Mouse (Mus musculus) heart, embryonic 15.5 days (tissue): Measurements from ENCODE around the gene Stc2. TPM values are rescaled to one million over a fixed set of nuclear protein-coding genes. Genes with fewer than 3 reads are reported as not detected.

Experiments used
- ATAC-seq: fragments of 200-750 bp; cut with Nextera tagmentation; replicated peaks from 2 replicates; pipeline ENCODE4 v1.8.0; 2017; ENCODE audit warnings: low read depth, moderate TSS enrichment; ENCODE audit not compliant: insufficient number of reproducible peaks, insufficient read depth, low FRiP score
- H3K27ac ChIP-seq: fragments of 300-500 bp; sonication (generic); 2 replicates; pipeline ENCODE4 v1.5.1; 2015; ENCODE audit warnings: mild to moderate bottlenecking, inconsistent platforms
- H3K27me3 ChIP-seq: fragments of 300-500 bp; sonication (generic); 2 replicates; pipeline ENCODE4 v1.6.1; 2015; ENCODE audit warnings: inconsistent platforms
- H3K36me3 ChIP-seq: fragments of 300-500 bp; sonication (generic); 2 replicates; pipeline ENCODE4 v1.6.1; 2015; ENCODE audit warnings: mild to moderate bottlenecking, inconsistent platforms
- H3K4me1 ChIP-seq: fragments of 300-500 bp; sonication (generic); replicated peaks from 2 replicates; pipeline ENCODE4 v1.6.1; 2015; ENCODE audit warnings: inconsistent platforms
- H3K4me2 ChIP-seq: fragments of 300-500 bp; sonication (generic); 2 replicates; pipeline ENCODE4 v1.6.1; 2015; ENCODE audit warnings: inconsistent platforms, mild to moderate bottlenecking, moderate library complexity
- H3K4me3 ChIP-seq: fragments of 300-500 bp; sonication (generic); 2 replicates; pipeline ENCODE4 v1.5.1; 2015; ENCODE audit warnings: mild to moderate bottlenecking, inconsistent platforms
- H3K9ac ChIP-seq: fragments of 300-500 bp; sonication (generic); 2 replicates; pipeline ENCODE4 v1.6.1; 2015; ENCODE audit warnings: mild to moderate bottlenecking, inconsistent platforms
- H3K9me3 ChIP-seq: fragments of 300-500 bp; sonication (generic); replicated peaks from 2 replicates; pipeline ENCODE4 v1.6.1; 2016; ENCODE audit warnings: inconsistent platforms
- whole genome bisulfite sequencing: fragments of 180-500 bp; shearing (Covaris S2); methylation state at CpG from one replicate; pipeline ENCODE4 v1.1.7; 2015; ENCODE audit warnings: mixed read lengths; 5-methylcytosine and 5-hydroxymethylcytosine counted together
- polyA plus RNA-seq: library from polyadenylated mRNA; unstranded; fragments of >200 nt; fragmentation: Nextera tagmentation; extraction: Ambion mirVana; gene quantifications from 2 replicates; pipeline ENCODE4 v1.2.1, GENCODE M21; 2015

Stc2 gene
- polyA plus RNA-seq: 4.0 and 4.5 TPM in 2 replicates

DNA sequence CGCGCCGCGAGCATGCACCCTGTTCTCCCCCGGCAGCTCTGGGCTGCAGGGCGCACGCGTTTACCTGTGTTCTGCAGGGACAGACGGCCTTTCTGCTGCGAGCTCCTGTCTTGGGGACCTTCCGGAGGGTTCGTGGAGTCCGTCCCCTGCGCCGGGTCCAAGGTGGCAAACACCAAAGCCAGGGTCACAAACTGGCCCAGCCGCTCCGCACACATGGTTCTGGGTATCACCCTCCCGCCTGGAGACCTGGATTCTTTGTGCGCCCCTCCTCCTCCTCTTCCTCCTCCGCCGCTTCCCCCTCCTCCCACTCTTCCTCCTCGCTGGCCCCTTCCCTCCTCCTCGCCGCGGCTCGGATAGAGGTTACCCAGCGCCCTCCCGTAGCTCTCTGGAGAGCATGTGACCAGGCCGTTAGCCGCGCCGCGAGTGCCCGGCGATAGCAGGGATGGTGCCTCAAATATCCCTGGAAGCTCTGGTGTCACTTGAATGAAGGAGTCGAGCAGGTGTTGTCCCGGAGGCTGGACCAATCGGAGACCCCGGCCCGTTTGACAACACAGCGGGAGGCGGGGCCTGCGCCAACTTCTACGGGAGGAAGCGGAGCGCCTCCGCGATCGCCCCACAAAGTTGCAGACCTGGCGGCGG lies at the start of gene Stc2:
Gene Stc2 (minus strand): TSS at position 427 of the 639 bp plus-strand sequence.
- Histone ChIP-seq H3K4me1 (peaks cover 28% of the 10 kb centered on the region), H3K9ac (peak within 1 kb of the TSS; percentile 64), H3K4me3 (peak within 1 kb of the TSS; percentile 63), H3K36me3 (no peaks in the 10 kb centered on the region), H3K9me3 (no peaks in the 10 kb centered on the region), H3K4me2 (peak within 1 kb of the TSS; percentile 95), H3K27ac (peak within 1 kb of the TSS; percentile 70), H3K27me3 (peaks cover 17% of the 10 kb centered on the region; the same call in 1 of the 2 replicates)
- peak; percentile 80 for ATAC-seq
- WGBS: under 1% methylated on average over 51 of the region's 51 CpGs

GRCm38 (mm10) chr11:31417071-31417470 lies 47.2 kb upstream of the Stc2 start:
- no peak for ATAC-seq
- H3K27ac ChIP-seq: no peak overlapping the region
- H3K27me3 ChIP-seq: no peaks in the 10 kb centered on the region
- no peaks in the 10 kb centered on the region for H3K36me3 ChIP-seq
- WGBS: 70% methylated on average over 5 of the region's 5 CpGs
- no peak overlapping the region for H3K4me3 ChIP-seq
- H3K4me2 ChIP-seq: no peak overlapping the region
- H3K9me3 ChIP-seq: no peaks in the 10 kb centered on the region
- no peaks in the 10 kb centered on the region for H3K4me1 ChIP-seq
- H3K9ac ChIP-seq: no peak overlapping the region

GRCm38 (mm10) chr11:31412376-31412775 lies 42.5 kb upstream of the Stc2 start:
- no peak overlapping the region for H3K27ac ChIP-seq
- H3K4me1 ChIP-seq: no peaks in the 10 kb centered on the region
- no peak overlapping the region for H3K9ac ChIP-seq
- H3K4me2 ChIP-seq: no peak overlapping the region
- no peaks in the 10 kb centered on the region for H3K27me3 ChIP-seq
- H3K4me3 ChIP-seq: no peak overlapping the region
- 0 out of 2 replicates have a peak, but pooled peaks cover 2% of the 10 kb centered on the region for H3K9me3 ChIP-seq
- no peaks in the 10 kb centered on the region for H3K36me3 ChIP-seq
- 69% methylated on average over 3 of the region's 3 CpGs for WGBS
- ATAC-seq: no peak

DNA sequence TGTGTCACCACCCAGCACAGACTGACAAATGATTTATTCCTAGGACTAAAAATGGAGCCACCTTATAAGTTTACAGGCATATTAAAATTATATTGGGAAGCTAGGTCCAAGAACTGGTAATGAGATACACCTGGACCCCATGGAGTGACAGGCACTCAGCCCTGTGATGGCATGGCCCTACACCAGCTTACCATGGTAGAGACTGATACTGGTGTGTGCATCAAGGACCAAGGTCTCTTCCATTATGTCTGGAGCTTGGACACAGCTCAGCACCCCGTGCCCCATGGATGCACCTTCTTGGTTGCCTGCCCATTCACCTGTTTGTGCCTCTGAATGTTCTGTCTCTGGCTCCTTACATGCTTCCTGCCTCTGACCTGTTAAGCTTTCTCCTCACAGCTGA lies 36.9 kb upstream of the Stc2 start:
- H3K4me1 ChIP-seq: no peaks in the 10 kb centered on the region
- H3K4me2 ChIP-seq: no peak overlapping the region
- no peak overlapping the region for H3K4me3 ChIP-seq
- 79% methylated on average over 1 of the region's 1 CpGs for WGBS
- H3K27ac ChIP-seq: no peak overlapping the region
- ATAC-seq: no peak
- no peaks in the 10 kb centered on the region for H3K36me3 ChIP-seq
- H3K9ac ChIP-seq: no peak overlapping the region
- H3K9me3 ChIP-seq: 0 out of 2 replicates have a peak, but pooled peaks cover 2% of the 10 kb centered on the region
- no peaks in the 10 kb centered on the region for H3K27me3 ChIP-seq

DNA sequence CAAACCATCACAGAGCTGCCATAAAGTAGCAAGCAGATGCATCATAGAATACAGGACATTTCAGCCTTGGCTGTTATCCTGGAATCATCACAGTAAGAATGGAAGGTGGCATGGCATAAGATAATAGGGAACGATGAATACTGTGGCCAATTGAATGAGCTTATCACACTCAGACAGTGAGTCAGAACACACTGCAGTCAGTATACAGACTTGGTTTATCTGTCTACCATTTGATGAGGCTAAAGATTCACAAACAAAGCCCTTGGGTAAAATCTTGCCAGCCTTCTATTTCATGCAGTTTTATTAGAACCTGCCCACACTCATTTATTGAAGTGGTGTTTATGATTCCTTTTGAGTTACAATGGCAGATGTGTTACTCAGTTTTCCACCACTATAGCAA lies 33.2 kb upstream of the Stc2 start:
- no peak overlapping the region for H3K27ac ChIP-seq
- no peak for ATAC-seq
- H3K4me2 ChIP-seq: no peak overlapping the region
- no peaks in the 10 kb centered on the region for H3K4me1 ChIP-seq
- no peaks in the 10 kb centered on the region for H3K9me3 ChIP-seq
- H3K27me3 ChIP-seq: no peaks in the 10 kb centered on the region
- 77% methylated on average over 1 of the region's 1 CpGs for WGBS
- no peak overlapping the region for H3K9ac ChIP-seq
- no peaks in the 10 kb centered on the region for H3K36me3 ChIP-seq
- no peak overlapping the region for H3K4me3 ChIP-seq

GRCm38 (mm10) chr11:31398604-31399003 lies 28.7 kb upstream of the Stc2 start:
- ATAC-seq: no peak
- Histone ChIP-seq H3K4me1 (no peaks in the 10 kb centered on the region), H3K9me3 (no peaks in the 10 kb centered on the region), H3K4me2 (no peak overlapping the region), H3K27ac (no peak overlapping the region), H3K27me3 (no peaks in the 10 kb centered on the region), H3K4me3 (no peak overlapping the region), H3K9ac (no peak overlapping the region), H3K36me3 (no peaks in the 10 kb centered on the region)
- WGBS: 68% methylated on average over 2 of the region's 2 CpGs

- Histone ChIP-seq H3K27ac (no peak overlapping the region), H3K36me3 (no peaks in the 10 kb centered on the region), H3K27me3 (no peaks in the 10 kb centered on the region), H3K9me3 (no peaks in the 10 kb centered on the region), H3K4me3 (no peak overlapping the region), H3K9ac (no peak overlapping the region), H3K4me2 (no peak overlapping the region), H3K4me1 (no peaks in the 10 kb centered on the region)
- WGBS: 71% methylated on average over 6 of the region's 6 CpGs
- ATAC-seq: no peak
Observed at GRCm38 (mm10) chr11:31396638-31397417, 27.0 kb upstream of the Stc2 start.

DNA sequence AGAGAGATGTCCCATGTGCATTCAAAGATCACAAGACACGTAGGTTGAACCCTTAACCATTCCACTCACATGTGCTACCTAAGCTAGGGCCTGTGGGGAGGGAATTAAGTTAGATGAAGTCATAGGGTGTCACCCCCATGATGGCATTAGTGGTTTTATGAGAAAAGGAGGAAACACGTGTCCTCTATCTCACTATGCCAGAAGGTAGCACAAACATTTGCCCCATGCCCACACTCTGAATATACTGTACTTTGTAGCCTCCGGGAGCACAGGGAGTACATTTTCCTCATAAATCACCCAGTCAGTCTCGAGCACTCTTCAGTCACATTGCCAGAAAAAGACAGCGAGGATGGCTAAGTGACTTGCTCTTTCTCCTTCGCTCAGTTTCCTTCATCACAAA lies 24.2 kb upstream of the Stc2 start:
- 79% methylated on average over 6 of the region's 6 CpGs for WGBS
- Histone ChIP-seq H3K27me3 (no peaks in the 10 kb centered on the region), H3K9ac (no peak overlapping the region), H3K36me3 (no peaks in the 10 kb centered on the region), H3K27ac (no peak overlapping the region), H3K4me1 (no peaks in the 10 kb centered on the region), H3K4me3 (no peak overlapping the region), H3K4me2 (no peak overlapping the region), H3K9me3 (no peaks in the 10 kb centered on the region)
- no peak for ATAC-seq

DNA sequence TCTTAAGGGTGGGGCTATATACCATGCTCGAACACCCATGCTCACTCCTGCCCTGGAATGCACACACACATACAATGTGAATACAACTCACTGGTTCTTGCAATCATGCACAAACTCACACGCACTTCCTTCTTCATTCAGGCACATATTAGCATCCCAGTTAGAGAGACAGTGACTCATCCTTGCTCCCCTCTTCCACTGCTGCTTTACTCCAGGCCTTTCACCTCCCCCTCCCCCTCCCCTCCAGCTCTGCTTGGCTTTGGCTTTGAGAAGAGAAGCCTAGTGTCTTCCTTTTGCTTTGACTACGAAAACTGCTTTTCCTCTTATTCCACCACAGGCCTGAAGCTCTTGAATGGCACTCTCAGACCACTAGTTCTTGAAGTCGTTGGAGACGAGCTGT lies 22.5 kb upstream of the Stc2 start:
- no peak for ATAC-seq
- 66% methylated on average over 5 of the region's 5 CpGs for WGBS
- Histone ChIP-seq H3K4me1 (no peaks in the 10 kb centered on the region), H3K36me3 (no peaks in the 10 kb centered on the region), H3K27ac (no peak overlapping the region), H3K9me3 (no peaks in the 10 kb centered on the region), H3K27me3 (no peaks in the 10 kb centered on the region), H3K9ac (no peak overlapping the region), H3K4me2 (no peak overlapping the region), H3K4me3 (no peak overlapping the region)

GRCm38 (mm10) chr11:31388890-31389289 lies 19.0 kb upstream of the Stc2 start:
- H3K27ac ChIP-seq: no peak overlapping the region
- H3K36me3 ChIP-seq: no peaks in the 10 kb centered on the region
- H3K9me3 ChIP-seq: no peaks in the 10 kb centered on the region
- no peak overlapping the region for H3K4me2 ChIP-seq
- no peaks in the 10 kb centered on the region for H3K27me3 ChIP-seq
- no peak overlapping the region for H3K4me3 ChIP-seq
- WGBS: 54% methylated on average over 4 of the region's 4 CpGs
- no peak for ATAC-seq
- no peaks in the 10 kb centered on the region for H3K4me1 ChIP-seq
- no peak overlapping the region for H3K9ac ChIP-seq

DNA sequence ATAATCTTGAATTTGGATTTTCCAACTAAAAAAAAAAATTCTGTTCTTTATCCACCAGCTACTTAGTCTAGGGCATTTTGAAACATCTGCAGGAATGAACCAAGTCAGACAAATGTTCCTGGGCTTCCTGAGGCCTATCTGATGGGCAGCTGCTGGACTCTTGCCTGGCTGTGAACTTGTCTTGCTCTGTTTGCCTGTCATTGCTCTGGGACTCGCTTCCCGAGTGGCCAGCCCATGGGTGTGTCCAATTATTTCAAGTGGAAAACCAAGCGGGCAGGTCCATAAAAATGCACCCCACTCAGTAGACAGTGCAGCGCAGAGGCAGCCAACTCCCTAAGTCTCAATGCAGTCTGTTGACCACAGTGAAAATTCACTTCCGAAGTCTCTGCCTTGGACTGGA lies 17.7 kb upstream of the Stc2 start:
- H3K9me3 ChIP-seq: no peaks in the 10 kb centered on the region
- 72% methylated on average over 5 of the region's 5 CpGs for WGBS
- H3K27ac ChIP-seq: no peak overlapping the region
- no peaks in the 10 kb centered on the region for H3K4me1 ChIP-seq
- H3K4me2 ChIP-seq: no peak overlapping the region
- H3K4me3 ChIP-seq: no peak overlapping the region
- H3K9ac ChIP-seq: no peak overlapping the region
- no peaks in the 10 kb centered on the region for H3K27me3 ChIP-seq
- ATAC-seq: no peak
- H3K36me3 ChIP-seq: no peaks in the 10 kb centered on the region

DNA sequence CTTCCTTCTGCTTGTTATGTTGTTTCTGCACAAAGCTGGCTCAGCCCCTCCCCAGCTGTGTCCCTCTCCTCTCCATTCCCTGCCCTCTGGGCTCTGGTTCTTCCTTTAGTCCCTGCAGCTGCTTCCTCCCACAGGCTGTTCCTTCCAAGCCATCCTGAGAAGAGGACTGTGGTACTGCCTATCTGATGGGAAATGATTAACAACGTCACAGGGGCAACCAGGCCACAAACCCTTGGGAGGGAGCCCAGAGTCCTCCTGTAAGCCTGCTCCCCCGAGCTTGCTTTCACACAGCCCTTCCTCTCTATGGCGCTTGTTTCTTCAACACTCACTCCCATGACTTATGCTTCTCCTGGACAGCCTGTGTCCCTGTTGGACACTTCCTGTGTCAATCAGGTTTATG lies 16.7 kb upstream of the Stc2 start:
- WGBS: 37% methylated on average over 3 of the region's 3 CpGs
- Histone ChIP-seq H3K4me2 (no peak overlapping the region), H3K9me3 (no peaks in the 10 kb centered on the region), H3K4me1 (no peaks in the 10 kb centered on the region), H3K4me3 (no peak overlapping the region), H3K9ac (no peak overlapping the region), H3K27ac (no peak overlapping the region), H3K36me3 (no peaks in the 10 kb centered on the region), H3K27me3 (no peaks in the 10 kb centered on the region)
- no peak for ATAC-seq
